Mouse (Mus musculus) lung, postnatal 36 days (tissue): ENCODE measurements around the gene Fut8.
"Not testable (repeated sequence)": the region's sequence is repeated elsewhere in the genome, so short reads cannot be mapped to it uniquely, and the experiment has no call there.

Experiments
- DNase-seq: peaks from one replicate; pipeline ENCODE4 v3.0.0; 2022; ENCODE audit warnings: mixed read lengths

The Fut8 gene

DNA sequence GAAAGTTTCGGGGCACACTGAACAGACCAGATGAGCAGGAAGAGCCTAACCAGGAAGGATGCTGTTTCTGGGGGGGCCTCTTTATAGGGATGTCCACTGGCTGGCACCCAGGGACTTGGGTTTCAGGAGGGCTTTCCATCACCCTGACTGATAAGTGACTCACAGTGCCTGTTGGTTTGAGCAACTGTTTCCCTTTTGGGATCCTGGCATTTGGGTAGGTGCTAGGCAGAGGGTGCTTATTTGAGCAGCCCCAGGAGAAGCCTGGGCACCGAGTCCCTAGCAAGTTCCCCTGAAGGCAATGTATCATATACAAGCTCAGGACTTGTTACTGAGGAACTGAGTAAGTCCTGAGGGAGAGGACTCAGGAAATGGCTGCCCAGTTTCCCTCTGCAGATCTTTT is 267.5 kb downstream of the Fut8 start:
- no peak for DNase-seq

DNA sequence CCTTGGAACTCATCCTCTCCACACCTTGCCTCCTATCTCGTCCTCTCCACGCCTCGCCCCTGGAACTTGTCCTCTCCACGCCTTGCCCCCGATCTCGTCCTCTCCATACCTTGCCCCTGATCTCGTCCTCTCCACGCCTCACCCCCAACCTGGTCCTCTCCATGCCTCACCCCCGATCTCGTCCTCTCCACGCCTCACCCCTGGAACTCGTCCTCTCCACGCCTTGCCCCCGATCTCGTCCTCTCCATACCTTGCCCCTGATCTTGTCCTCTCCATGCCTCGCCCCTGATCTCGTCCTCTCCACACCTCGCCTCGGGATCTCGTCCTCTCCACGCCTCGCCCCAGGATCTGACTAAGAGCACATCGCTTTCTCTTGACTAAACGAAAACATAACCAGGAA is 269.8 kb downstream of the Fut8 start:
- DNase-seq, result no peak

DNA sequence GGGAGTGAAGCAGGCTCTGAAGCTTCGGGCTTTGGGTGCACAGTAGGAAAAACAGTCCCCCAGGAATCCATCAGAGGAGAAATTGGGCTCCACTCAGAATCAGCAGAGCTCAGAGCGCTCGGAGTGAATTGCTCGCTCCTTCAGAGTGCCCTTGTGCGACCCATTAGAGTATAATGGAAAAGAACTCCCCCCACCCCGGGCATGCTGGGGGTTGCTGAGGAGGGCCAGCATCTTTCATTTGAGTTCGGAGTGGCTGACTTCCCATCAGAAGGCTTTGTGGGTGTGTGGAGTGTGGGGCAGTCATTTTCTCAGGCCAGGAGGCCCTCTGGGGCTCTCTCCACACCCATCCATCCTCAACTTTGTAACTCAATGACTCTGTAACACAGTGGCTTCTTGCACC is 272.8 kb downstream of the Fut8 start:
- no peak for DNase-seq

DNA sequence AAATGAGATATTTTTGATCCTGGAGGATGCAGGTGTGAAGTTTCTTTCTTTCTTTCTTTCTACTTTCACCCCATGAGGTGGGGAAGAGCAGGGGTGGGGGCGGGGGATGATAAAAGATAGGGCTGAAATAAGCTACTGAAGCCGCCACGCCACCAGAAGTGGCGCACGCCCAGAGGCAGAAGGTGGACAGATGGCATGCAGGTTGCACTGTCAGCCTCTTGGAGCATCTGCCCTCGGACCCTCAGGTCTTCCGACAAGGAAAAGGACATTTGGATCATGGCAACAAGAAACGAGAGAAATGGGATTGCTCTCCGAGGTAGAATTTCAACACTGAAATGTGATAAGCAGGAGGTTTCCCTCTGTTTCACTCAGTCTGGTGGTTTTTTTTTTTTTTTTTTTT is 273.3 kb downstream of the Fut8 start:
- no peak for DNase-seq

DNA sequence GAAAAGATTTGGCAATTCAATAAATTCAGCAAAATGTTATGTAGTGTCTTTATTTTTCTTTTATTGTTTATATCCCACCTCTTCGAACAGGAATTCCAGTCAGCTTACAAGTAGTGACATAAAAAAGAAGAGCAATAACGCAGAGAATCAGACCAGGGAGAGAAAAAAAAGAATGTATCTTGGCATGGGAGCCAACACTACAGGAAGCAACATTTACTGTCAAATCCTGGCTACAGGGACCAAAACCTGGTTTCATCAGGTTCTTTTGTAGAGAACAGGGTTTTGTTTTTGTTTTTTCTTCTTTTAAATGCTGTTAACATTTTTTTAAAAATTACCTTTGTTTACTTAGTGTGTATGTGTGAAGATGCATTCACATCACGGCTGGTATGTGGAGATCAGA is 273.7 kb downstream of the Fut8 start:
- DNase-seq, result no peak

DNA sequence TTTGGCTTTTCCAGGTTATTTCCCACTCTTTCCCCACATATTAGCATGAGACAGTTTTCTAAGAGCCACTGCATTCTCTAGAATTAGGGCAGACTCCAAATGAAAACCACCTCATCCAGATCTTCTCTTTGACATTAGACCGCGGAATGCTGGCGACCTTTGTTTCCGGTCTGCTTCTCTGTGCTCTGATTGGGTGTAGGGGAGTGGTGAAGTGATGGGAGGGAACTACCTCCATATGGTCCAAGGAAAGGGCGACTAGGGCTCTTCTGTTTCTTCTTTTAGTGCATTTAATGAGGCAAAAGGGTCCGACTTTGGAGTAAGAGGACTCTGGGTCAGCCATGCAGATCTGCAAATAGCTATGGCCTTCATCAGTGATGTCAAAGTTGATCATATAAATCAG is 278.9 kb downstream of the Fut8 start:
- DNase-seq, result no peak

DNA sequence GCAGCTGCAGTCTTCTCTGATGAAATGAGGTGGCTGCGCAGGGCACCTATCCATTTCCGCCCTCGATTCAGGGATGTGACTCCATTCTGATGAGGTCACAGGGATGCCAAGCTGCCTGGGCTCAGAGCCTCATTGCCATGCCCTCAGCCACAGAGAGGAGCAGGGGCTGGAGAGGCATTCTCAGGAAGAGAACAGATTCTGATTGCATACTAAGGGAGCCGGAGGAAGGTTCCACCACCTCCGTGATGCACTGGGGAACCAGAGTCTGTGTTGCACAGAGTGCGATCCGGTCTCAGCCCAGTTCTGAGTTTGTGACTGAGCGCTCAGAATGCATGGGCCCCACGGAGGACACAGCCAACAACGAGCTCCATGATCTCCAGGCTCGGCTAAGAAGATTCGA is 279.8 kb downstream of the Fut8 start:
- DNase-seq, result no peak

DNA sequence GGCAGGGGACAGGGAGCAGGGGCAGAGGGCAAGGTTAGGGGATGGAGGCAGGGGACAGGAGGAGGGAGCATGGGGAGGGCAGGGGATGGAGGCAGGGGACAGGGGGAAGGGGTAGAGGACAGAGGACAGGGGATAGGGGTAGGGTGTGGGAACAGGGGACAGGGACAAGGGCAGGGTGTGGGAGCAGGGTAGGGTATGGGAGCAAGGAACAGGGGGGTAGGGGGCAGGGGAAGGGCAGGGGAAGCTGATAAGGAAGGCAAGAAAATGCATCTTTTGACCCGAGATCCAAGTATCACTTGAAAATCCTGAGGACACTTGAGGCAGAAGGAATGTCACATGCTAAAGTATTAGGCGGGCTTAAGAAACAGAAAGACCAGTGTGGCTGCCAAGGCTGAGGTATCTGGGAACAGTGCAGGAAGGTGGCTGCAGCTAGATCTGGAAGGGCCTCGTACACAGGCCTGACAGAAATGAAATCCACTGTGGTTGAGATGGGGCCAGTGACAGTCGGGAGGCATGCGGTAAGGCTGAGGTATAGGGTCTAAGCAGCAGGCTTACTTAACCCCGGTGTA is 281.7 kb downstream of the Fut8 start:
- DNase-seq, result peak; percentile 69

DNA sequence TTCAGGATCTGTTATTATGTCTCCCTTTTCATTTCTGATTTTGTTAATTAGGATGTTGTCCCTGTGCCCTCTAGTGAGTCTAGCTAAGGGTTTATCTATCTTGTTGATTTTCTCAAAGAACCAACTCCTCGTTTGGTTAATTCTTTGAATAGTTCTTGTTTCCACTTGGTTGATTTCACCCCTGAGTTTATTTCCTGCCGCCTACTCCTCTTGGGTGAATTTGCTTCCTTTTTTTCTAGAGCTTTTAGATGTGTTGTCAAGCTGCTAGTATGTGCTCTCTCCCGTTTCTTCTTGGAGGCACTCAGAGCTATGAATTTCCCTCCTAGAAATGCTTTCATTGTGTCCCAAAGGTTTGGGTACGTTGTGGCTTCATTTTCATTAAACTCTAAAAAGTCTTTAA is 286.1 kb downstream of the Fut8 start:
- DNase-seq, result not testable (repeated sequence)
